Mouse (Mus musculus): ENCODE measurements at regions not wholly inside any gene's neighbourhood (a gene's known extent, or its start where the extent isn't known, plus 50 kb on each side); places are given as distances from the start of the nearest gene placed in this dataset.
"Not testable (repeated sequence)": the region's sequence is repeated elsewhere in the genome, so short reads cannot be mapped to it uniquely, and the experiment has no call there.

DNA sequence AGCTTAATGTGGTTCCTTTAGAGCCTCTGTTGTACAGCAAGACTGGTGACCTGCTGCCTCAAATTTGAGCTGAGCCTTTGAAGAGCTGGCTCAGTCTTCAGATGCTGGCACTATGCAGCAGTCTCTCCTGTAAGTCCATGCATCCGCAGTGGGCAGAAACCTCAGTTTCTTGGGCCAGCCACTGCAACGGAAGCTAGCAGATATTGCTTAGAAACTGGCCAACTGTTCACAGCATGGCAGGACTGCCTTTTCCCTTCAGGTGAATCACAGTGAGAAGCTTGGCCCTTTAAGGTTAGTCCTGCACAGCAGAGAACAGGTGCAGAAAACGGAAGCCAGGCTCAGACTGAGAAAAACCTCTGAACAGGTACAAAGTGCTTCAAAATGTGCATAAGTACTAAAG lies 1976.8 kb upstream of the G6pd2 start:
- Histone ChIP-seq H3K27ac (ENCODE audit: insufficient read depth, low read length) (no peak overlapping the region), H3K4me3 (ENCODE audit: insufficient read depth, low read length) (no peak overlapping the region), H3K4me1 (ENCODE audit: control insufficient read depth, insufficient read depth, low read length) (no peaks in the 10 kb centered on the region)
- TF ChIP-seq POLR2A (IDR thresholded peaks at IDR 0.05; ENCODE audit: extremely low read depth, insufficient read depth, low read length) (no peak), CTCF (IDR thresholded peaks at IDR 0.05; ENCODE audit: extremely low read depth, insufficient read depth, low read length) (no peak)

DNA sequence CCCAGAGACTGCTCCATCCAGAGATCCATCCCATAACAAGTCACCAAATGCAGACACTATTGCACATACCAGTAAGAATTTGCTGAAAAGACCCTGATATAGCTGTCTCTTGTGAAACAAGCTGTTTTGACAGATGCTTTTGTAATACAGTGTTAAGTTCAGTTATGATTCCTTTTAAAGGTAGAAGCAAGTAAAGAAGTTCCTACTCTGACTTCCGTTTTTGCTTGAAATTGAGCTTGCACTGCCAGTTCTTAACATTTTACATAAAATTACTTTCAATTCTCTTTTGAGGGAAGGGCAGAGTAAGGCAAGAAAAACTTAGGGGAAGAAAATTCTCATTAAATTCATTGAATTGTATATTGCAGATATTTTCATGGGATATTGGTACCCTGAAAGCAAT lies 1962.9 kb upstream of the G6pd2 start:
- no peak overlapping the region for H3K27ac ChIP-seq (ENCODE audit: insufficient read depth, low read length)
- H3K4me1 ChIP-seq (ENCODE audit: control insufficient read depth, insufficient read depth, low read length), result no peaks in the 10 kb centered on the region
- H3K4me3 ChIP-seq (ENCODE audit: insufficient read depth, low read length), result no peak overlapping the region
- TF ChIP-seq CTCF (IDR thresholded peaks at IDR 0.05; ENCODE audit: extremely low read depth, insufficient read depth, low read length), result no peak
- TF ChIP-seq POLR2A (IDR thresholded peaks at IDR 0.05; ENCODE audit: extremely low read depth, insufficient read depth, low read length), result no peak

DNA sequence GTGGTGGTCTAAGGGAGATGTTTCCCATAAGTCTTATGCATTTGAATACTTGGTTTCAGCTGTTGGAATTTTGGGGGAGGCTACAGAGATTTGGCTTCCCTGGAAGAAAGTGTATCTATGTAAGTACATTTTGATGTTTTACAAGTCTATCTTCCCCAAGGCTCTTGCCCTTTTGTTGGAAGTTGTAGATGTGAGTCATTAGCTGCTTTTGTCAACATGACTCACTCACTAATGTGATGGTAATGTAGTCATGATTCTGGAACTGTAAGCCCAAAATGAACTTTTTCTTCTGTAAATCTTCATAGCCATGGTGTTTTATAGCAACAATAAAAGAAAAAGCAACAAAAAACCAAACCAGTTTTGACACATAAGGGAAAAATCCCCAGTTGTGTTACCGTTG lies 1961.0 kb upstream of the G6pd2 start:
- TF ChIP-seq CTCF (IDR thresholded peaks at IDR 0.05; ENCODE audit: extremely low read depth, insufficient read depth, low read length) (no peak), POLR2A (IDR thresholded peaks at IDR 0.05; ENCODE audit: extremely low read depth, insufficient read depth, low read length) (no peak)
- Histone ChIP-seq H3K4me1 (ENCODE audit: control insufficient read depth, insufficient read depth, low read length) (no peaks in the 10 kb centered on the region), H3K27ac (ENCODE audit: insufficient read depth, low read length) (no peak overlapping the region), H3K4me3 (ENCODE audit: insufficient read depth, low read length) (no peak overlapping the region)

DNA sequence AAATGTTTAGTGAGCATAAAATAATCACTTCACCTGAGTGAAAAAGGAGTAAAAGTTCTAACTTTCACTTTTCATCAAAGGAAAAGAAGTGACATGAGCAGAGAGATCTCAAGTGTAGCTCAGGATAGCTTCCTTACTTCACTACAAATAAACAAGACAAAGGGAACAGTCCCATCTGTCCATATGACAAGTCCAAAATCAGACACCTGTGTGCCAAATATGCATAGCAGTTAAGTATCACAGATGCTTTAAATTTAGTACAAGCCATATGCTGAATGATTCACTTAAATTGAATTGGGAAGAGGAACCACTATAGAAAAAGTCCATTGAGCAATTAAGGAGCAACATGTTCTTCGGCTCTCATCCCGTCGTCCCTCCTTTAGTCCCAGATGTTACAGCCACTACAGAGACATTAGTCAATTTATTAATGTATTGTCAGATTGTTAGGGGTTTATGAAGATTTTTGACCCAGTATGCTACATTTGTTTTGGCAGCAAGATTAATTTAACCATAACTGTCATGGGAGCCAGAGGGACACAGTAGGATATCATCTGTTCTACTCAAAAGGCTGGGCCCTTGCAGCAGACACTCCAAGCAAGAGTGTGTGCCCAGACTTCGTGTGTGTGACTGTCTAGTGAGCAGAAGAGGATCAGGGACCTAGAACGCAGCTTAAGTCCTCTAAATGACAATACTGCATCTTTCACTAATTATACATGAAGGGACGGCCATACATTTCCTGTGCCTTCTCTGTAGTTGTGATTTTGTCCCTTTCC lies 1914.5 kb upstream of the G6pd2 start:
- no peak for TF ChIP-seq POLR2A (IDR thresholded peaks at IDR 0.05; ENCODE audit: extremely low read depth, insufficient read depth, low read length)
- no peak for TF ChIP-seq CTCF (IDR thresholded peaks at IDR 0.05; ENCODE audit: extremely low read depth, insufficient read depth, low read length)
- no peaks in the 10 kb centered on the region for H3K4me1 ChIP-seq (ENCODE audit: control insufficient read depth, insufficient read depth, low read length)

DNA sequence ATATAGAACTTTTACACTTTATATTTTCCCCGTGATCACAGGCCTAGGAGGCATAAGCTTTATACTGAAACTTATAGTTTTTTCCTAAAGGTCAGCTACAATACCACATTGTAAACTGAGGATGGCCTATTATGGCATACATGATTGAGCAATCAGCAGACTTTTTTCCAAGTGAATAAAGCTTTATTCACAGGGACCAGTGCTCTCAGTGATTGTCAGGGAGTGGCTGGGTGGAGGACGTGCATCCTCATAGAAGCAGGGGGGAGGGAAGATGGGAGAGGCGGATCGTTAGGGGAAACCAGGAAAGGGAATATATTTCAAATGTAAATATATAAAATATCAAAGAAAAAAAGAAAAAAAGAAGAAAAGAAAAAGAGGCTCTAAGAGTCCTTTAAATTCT lies 1886.7 kb upstream of the G6pd2 start:
- Histone ChIP-seq H3K27ac (ENCODE audit: insufficient read depth, low read length) (no peak overlapping the region), H3K4me3 (ENCODE audit: insufficient read depth, low read length) (no peak overlapping the region), H3K4me1 (ENCODE audit: control insufficient read depth, insufficient read depth, low read length) (no peaks in the 10 kb centered on the region)
- TF ChIP-seq CTCF (IDR thresholded peaks at IDR 0.05; ENCODE audit: extremely low read depth, insufficient read depth, low read length) (no peak), POLR2A (IDR thresholded peaks at IDR 0.05; ENCODE audit: extremely low read depth, insufficient read depth, low read length) (no peak)

More for the DNA sequence above, 1914.5 kb upstream of the G6pd2 start:
- H3K4me3 ChIP-seq (ENCODE audit: insufficient read depth, low read length), result no peak overlapping the region
- no peak overlapping the region for H3K27ac ChIP-seq (ENCODE audit: insufficient read depth, low read length)

DNA sequence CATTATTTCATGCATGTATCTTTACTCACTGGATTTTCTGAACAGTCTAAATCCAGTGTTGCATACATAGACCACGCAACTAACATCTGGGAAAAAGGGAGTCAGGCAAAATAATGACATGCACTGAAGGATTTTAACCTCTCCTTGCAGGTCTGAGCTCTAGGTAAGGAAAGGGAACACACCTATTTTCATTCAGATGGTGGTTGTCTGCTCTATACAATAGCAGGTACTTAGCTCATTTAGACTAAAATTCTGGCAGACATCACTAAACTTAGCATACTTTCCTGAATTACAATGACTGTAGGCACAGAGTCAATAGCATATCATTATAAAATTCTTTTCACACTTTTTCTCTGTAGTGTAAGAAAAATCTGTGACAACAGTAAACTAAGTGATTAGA lies 1867.8 kb upstream of the G6pd2 start:
- no peak for TF ChIP-seq CTCF (IDR thresholded peaks at IDR 0.05; ENCODE audit: extremely low read depth, insufficient read depth, low read length)
- TF ChIP-seq POLR2A (IDR thresholded peaks at IDR 0.05; ENCODE audit: extremely low read depth, insufficient read depth, low read length), result no peak
- Histone ChIP-seq H3K27ac (ENCODE audit: insufficient read depth, low read length) (no peak overlapping the region), H3K4me3 (ENCODE audit: insufficient read depth, low read length) (no peak overlapping the region), H3K4me1 (ENCODE audit: control insufficient read depth, insufficient read depth, low read length) (no peaks in the 10 kb centered on the region)

DNA sequence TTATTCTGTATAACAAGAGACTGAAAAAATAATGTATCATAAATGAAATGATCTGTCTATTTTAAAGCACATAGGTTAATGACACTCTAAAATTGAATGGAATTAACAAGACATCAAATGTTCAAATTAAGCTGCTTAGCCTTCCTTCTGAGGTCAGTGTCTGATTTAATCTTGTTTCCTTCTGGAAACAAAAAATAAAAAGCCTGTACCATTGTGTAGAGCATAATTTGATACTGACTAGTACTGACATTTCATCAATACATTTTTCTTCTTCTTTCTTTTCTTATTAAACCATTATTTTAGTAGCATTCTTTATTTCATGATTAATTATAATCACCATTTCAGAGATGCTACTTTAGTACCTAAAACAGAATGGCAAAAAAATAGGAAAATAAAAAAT lies 1862.9 kb upstream of the G6pd2 start:
- H3K27ac ChIP-seq (ENCODE audit: insufficient read depth, low read length), result no peak overlapping the region
- no peaks in the 10 kb centered on the region for H3K4me1 ChIP-seq (ENCODE audit: control insufficient read depth, insufficient read depth, low read length)
- H3K4me3 ChIP-seq (ENCODE audit: insufficient read depth, low read length), result no peak overlapping the region
- TF ChIP-seq CTCF (IDR thresholded peaks at IDR 0.05; ENCODE audit: extremely low read depth, insufficient read depth, low read length) (no peak), POLR2A (IDR thresholded peaks at IDR 0.05; ENCODE audit: extremely low read depth, insufficient read depth, low read length) (no peak)

DNA sequence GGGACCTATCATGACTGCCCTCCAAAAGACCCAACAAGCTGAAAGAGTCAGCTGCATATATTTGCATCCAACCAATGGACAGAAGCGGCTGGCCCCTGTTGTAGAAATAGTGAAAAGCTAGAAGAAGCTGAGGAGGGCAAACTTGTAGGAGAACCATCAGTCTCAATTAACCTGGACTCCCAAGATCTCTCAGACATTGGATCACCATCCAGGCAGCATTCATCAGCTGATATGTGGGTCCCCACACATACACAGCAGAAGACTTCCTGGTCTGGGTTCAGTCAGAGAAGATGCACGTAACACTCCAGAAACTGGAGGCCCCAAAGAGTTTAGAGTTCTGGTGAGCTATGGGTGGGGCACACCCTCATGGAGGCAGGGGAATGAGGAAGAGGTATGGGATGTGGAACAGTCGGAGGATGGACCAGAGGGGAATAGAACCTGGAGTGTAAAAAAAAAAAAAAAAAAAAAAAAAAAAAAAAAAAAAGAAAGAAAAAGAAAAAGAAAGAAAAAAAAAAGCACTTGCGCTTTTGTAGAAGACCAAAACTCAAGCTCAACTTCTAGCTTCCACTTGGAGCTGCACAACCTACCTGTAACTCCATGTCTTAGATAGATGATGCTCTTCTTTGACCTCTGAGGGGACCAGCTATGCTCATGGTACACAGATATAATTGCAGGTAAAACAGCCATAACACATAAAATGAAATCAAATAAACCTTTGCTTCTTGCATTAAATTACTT lies 1860.6 kb upstream of the G6pd2 start:
- Histone ChIP-seq H3K4me1 (ENCODE audit: control insufficient read depth, insufficient read depth, low read length) (no peaks in the 10 kb centered on the region), H3K27ac (ENCODE audit: insufficient read depth, low read length) (no peak overlapping the region), H3K4me3 (ENCODE audit: insufficient read depth, low read length) (no peak overlapping the region)
- TF ChIP-seq POLR2A (IDR thresholded peaks at IDR 0.05; ENCODE audit: extremely low read depth, insufficient read depth, low read length) (no peak), CTCF (IDR thresholded peaks at IDR 0.05; ENCODE audit: extremely low read depth, insufficient read depth, low read length) (no peak)

DNA sequence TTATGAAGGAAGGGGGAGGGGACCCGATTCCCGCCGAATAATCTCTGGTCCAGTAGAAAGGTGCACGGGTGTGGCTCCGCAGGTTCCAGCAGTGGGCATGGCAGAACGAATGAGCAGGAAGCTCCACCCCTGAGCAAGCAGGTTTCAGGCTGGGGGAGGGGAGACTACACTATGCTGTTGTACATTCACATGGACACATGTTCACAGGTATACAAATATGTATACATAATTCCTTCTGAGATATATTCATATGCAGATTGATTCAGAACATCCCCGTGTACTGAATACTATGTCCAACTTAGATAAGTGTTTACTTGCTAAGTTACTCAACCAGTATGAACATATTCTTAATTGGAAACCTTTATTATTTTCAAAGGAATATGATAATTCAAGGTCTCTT lies 1852.4 kb upstream of the G6pd2 start:
- H3K4me3 ChIP-seq (ENCODE audit: insufficient read depth, low read length); H3K27ac ChIP-seq (ENCODE audit: insufficient read depth, low read length); H3K4me1 ChIP-seq (ENCODE audit: control insufficient read depth, insufficient read depth, low read length): not testable (repeated sequence)

DNA sequence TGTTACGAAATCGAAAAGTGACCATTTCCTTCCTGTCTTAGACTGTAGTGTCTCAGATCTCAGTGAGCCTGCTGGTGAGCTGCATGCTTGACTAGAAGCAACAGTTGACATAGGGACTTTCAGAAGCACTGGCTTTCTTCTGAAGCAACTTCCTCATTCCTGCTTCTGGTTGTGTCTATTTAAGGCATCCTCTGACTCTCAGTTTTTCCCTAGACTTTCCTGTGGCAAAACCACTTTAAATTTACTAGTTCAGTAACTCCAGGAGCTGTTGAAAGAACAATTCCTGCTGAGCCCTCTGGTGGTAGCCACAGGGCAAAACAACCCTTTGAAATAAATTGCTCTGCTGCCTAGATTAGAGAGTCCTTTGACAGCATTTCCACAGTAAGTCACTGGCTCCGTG lies 1811.9 kb upstream of the G6pd2 start:
- Histone ChIP-seq H3K4me1 (ENCODE audit: control insufficient read depth, insufficient read depth, low read length) (no peaks in the 10 kb centered on the region), H3K27ac (ENCODE audit: insufficient read depth, low read length) (no peak overlapping the region), H3K4me3 (ENCODE audit: insufficient read depth, low read length) (no peak overlapping the region)
- no peak for TF ChIP-seq POLR2A (IDR thresholded peaks at IDR 0.05; ENCODE audit: extremely low read depth, insufficient read depth, low read length)
- peak; percentile 53 for TF ChIP-seq CTCF (IDR thresholded peaks at IDR 0.05; ENCODE audit: extremely low read depth, insufficient read depth, low read length)

DNA sequence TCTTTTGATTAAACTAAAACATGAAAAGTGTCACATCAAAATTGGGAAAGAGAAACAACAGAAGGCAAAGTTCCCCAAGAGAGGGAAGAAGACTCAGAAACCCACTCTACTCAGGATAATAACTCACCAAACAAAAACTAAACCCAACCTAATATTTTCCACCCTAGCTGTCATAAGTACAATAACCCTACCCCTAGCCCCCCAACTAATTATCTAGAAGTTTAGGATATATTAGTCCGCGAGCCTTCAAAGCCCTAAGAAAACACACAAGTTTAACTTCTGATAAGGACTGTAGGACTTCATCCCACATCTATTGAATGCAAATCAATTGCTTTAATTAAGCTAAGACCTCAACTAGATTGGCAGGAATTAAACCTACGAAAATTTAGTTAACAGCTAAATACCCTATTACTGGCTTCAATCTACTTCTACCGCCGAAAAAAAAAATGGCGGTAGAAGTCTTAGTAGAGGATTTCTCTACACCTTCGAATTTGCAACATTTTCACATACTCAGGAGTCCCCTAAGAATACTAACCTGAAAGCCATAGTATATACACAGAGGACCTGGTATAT lies 1765.9 kb upstream of the G6pd2 start:
- H3K27ac ChIP-seq (ENCODE audit: insufficient read depth, low read length); H3K4me1 ChIP-seq (ENCODE audit: control insufficient read depth, insufficient read depth, low read length); H3K4me3 ChIP-seq (ENCODE audit: insufficient read depth, low read length): not testable (repeated sequence)

Data from cortical plate, adult 2 months (tissue).